Mouse (Mus musculus) liver, embryonic 11.5 days (tissue): ENCODE data around the gene Cntn6. TPM values are rescaled to one million over a fixed set of nuclear protein-coding genes. Genes with fewer than 3 reads are reported as not detected.

ENCODE experiments used
- ATAC-seq: fragments of 200-750 bp; cut with Nextera tagmentation; replicated peaks from 2 replicates; pipeline ENCODE4 v1.8.0; 2017; ENCODE audit warnings: moderate number of reproducible peaks, mild to moderate bottlenecking, moderate TSS enrichment, moderate library complexity; ENCODE audit not compliant: low FRiP score
- DNase-seq: peaks from one replicate; pipeline ENCODE4 v3.0.0-alpha.2; 2017; ENCODE audit warnings: low spot score
- H3K27ac ChIP-seq: fragments of 300-500 bp; sonication (generic); 2 replicates; pipeline ENCODE4 v1.5.1; 2014; ENCODE audit warnings: mild to moderate bottlenecking, low read depth, low read length, control low read depth
- H3K27me3 ChIP-seq: fragments of 300-500 bp; sonication (generic); replicated peaks from 2 replicates; pipeline ENCODE4 v1.6.1; 2014; ENCODE audit warnings: low read length, mixed read lengths; ENCODE audit not compliant: control insufficient read depth, insufficient read depth
- H3K36me3 ChIP-seq: fragments of 300-500 bp; sonication (generic); 2 replicates; pipeline ENCODE4 v1.6.1; 2014; ENCODE audit warnings: mild to moderate bottlenecking, low read length, moderate library complexity, mixed read lengths; ENCODE audit not compliant: control insufficient read depth, insufficient read depth
- H3K4me1 ChIP-seq: fragments of 300-500 bp; sonication (generic); replicated peaks from 2 replicates; pipeline ENCODE4 v1.6.1; 2014; ENCODE audit warnings: low read length, mixed read lengths; ENCODE audit not compliant: control insufficient read depth, insufficient read depth
- H3K4me2 ChIP-seq: fragments of 300-500 bp; sonication (generic); 2 replicates; pipeline ENCODE4 v1.6.1; 2014; ENCODE audit warnings: mild to moderate bottlenecking, control low read depth, moderate library complexity
- H3K4me3 ChIP-seq: fragments of 300-500 bp; sonication (generic); 2 replicates; pipeline ENCODE4 v1.5.1; 2014; ENCODE audit warnings: low read depth, low read length, control low read depth
- H3K9ac ChIP-seq: fragments of 300-500 bp; sonication (generic); 2 replicates; pipeline ENCODE4 v1.6.1; 2014; ENCODE audit warnings: low read depth, low read length, control low read depth
- H3K9me3 ChIP-seq: fragments of 300-500 bp; sonication (generic); 2 replicates; pipeline ENCODE4 v1.6.1; 2016; ENCODE audit warnings: low read length, inconsistent platforms, mixed read lengths; ENCODE audit not compliant: control insufficient read depth
- WGBS: fragments of 180-500 bp; shearing (Covaris S2); extraction: QIAGEN DNeasy Blood & Tissue Kit; methylation state at CpG from one replicate; pipeline ENCODE4 v1.1.7; 2014; 5-methylcytosine and 5-hydroxymethylcytosine counted together
- polyA plus RNA-seq: library from polyadenylated mRNA; unstranded; fragments of >200 nt; fragmentation: Nextera tagmentation; extraction: Ambion mirVana; gene quantifications from 2 replicates; pipeline ENCODE4 v1.2.1, GENCODE M21; 2014

Cntn6 gene
- polyA plus RNA-seq, 1 experiment from 2014 or later: 0.11 TPM

GRCm38 (mm10) chr6:104600838-104601397 is 108.3 kb downstream of the Cntn6 start:
- Histone ChIP-seq H3K27me3 (no peaks in the 10 kb centered on the region), H3K9me3 (no peaks in the 10 kb centered on the region), H3K9ac (no peak overlapping the region), H3K4me1 (no peaks in the 10 kb centered on the region), H3K36me3 (no peaks in the 10 kb centered on the region), H3K4me3 (no peak overlapping the region), H3K4me2 (no peak overlapping the region), H3K27ac (no peak overlapping the region)
- ATAC-seq: no peak
- 85% methylated on average over 2 of the region's 2 CpGs for WGBS
- no peak for DNase-seq

- Histone ChIP-seq H3K9ac (no peak overlapping the region), H3K27ac (no peak overlapping the region), H3K9me3 (no peaks in the 10 kb centered on the region), H3K27me3 (no peaks in the 10 kb centered on the region), H3K4me1 (no peaks in the 10 kb centered on the region), H3K4me2 (no peak overlapping the region), H3K4me3 (no peak overlapping the region), H3K36me3 (no peaks in the 10 kb centered on the region)
- DNase-seq: no peak
- no peak for ATAC-seq
These were observed 110.3 kb downstream of the Cntn6 start for GRCm38 (mm10) chr6:104602894-104603293.

DNA sequence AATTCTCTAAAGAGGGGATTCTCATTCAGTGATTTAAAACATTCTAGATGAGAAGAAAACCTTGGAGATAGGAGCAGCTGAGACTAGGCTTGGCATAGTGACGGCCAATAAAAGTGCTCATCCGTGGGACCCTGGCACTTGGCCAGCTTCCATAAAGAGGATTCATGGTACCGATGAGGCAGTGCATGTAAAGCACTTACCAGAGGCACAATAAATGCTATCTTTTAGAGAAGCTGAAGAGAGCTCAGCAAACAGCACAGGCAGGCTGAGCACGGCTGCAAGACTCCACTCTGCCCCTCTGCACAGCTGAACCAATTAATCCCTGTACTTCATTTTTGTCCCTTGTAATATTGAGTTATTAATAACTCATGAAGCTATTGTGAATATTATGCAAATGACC is 110.8 kb downstream of the Cntn6 start:
- no peak overlapping the region for H3K4me3 ChIP-seq
- no peak overlapping the region for H3K27ac ChIP-seq
- DNase-seq: no peak
- H3K27me3 ChIP-seq: no peaks in the 10 kb centered on the region
- no peak overlapping the region for H3K9ac ChIP-seq
- H3K4me2 ChIP-seq: no peak overlapping the region
- H3K9me3 ChIP-seq: no peaks in the 10 kb centered on the region
- no peaks in the 10 kb centered on the region for H3K4me1 ChIP-seq
- ATAC-seq: no peak
- no peaks in the 10 kb centered on the region for H3K36me3 ChIP-seq
- 77% methylated on average over 4 of the region's 4 CpGs for WGBS

GRCm38 (mm10) chr6:104605214-104605613 is 112.6 kb downstream of the Cntn6 start:
- H3K9me3 ChIP-seq: no peaks in the 10 kb centered on the region
- no peak overlapping the region for H3K27ac ChIP-seq
- H3K9ac ChIP-seq: no peak overlapping the region
- DNase-seq (no peak), ATAC-seq (no peak)
- no peak overlapping the region for H3K4me2 ChIP-seq
- 61% methylated on average over 3 of the region's 3 CpGs for WGBS
- no peak overlapping the region for H3K4me3 ChIP-seq
- no peaks in the 10 kb centered on the region for H3K27me3 ChIP-seq
- H3K4me1 ChIP-seq: no peaks in the 10 kb centered on the region
- H3K36me3 ChIP-seq: no peaks in the 10 kb centered on the region

- ATAC-seq: no peak
- Histone ChIP-seq H3K27ac (no peak overlapping the region), H3K4me2 (no peak overlapping the region), H3K9ac (no peak overlapping the region), H3K27me3 (no peaks in the 10 kb centered on the region), H3K36me3 (no peaks in the 10 kb centered on the region), H3K9me3 (no peaks in the 10 kb centered on the region), H3K4me1 (no peaks in the 10 kb centered on the region), H3K4me3 (no peak overlapping the region)
- DNase-seq: no peak
- WGBS: 77% methylated on average over 3 of the region's 3 CpGs
These were observed 160.9 kb downstream of the Cntn6 start for GRCm38 (mm10) chr6:104653518-104653917.

DNA sequence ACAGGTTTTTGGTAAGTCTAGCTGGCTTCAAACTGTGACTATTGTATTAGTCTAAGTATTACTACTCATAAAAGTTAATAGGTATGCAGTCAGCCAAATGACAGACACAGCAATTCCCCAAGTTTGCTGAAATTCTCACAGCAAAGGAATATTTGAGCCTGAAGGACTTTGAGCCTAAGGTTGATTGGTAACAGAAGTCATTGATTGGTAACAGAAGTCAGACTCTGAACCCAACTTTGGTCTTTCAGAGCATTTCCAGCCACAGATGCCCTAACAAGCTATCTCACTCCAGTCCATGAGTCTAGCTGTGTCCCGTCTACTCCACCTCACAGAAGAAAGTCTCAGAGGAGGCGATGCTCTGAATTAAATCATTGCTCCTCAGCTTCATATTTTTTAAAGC is 176.1 kb downstream of the Cntn6 start:
- no peak overlapping the region for H3K9ac ChIP-seq
- WGBS: 69% methylated on average over 2 of the region's 2 CpGs
- H3K4me1 ChIP-seq: no peaks in the 10 kb centered on the region
- H3K4me3 ChIP-seq: no peak overlapping the region
- no peaks in the 10 kb centered on the region for H3K27me3 ChIP-seq
- no peak overlapping the region for H3K4me2 ChIP-seq
- H3K36me3 ChIP-seq: no peaks in the 10 kb centered on the region
- DNase-seq: no peak
- no peak for ATAC-seq
- no peaks in the 10 kb centered on the region for H3K9me3 ChIP-seq
- no peak overlapping the region for H3K27ac ChIP-seq

DNA sequence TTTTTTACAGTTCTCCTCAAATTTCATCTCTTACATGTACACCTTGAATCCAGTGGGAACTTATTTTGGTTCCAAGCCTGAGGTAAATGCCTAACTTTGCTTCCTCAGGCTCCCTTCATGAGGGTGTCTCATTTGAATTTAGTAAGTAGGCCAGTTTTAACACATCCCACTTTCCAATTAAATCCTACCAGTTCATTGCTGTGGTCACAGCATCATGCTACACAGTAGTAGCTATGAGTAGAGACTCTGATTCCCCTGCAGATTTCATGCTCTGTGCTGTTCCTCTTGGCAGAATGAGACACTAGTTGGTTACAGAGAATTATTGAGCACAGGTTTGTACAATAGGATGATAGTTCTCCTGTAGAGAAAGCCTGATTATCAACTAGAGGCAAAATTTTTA is 181.7 kb downstream of the Cntn6 start:
- ATAC-seq: no peak
- no peak overlapping the region for H3K4me3 ChIP-seq

GRCm38 (mm10) chr6:104679809-104680495 is 187.4 kb downstream of the Cntn6 start:
- no peaks in the 10 kb centered on the region for H3K9me3 ChIP-seq
- H3K4me3 ChIP-seq: no peak overlapping the region
- no peaks in the 10 kb centered on the region for H3K4me1 ChIP-seq
- ATAC-seq (no peak), DNase-seq (no peak)
- no peaks in the 10 kb centered on the region for H3K36me3 ChIP-seq
- no peaks in the 10 kb centered on the region for H3K27me3 ChIP-seq
- no peak overlapping the region for H3K9ac ChIP-seq
- no peak overlapping the region for H3K27ac ChIP-seq
- H3K4me2 ChIP-seq: no peak overlapping the region
- WGBS: 95% methylated on average over 1 of the region's 1 CpGs

More for the DNA sequence above, 181.7 kb downstream of the Cntn6 start:
- no peak overlapping the region for H3K4me2 ChIP-seq
- DNase-seq: no peak
- H3K4me1 ChIP-seq: no peaks in the 10 kb centered on the region
- H3K36me3 ChIP-seq: no peaks in the 10 kb centered on the region
- no peak overlapping the region for H3K9ac ChIP-seq
- H3K27me3 ChIP-seq: no peaks in the 10 kb centered on the region
- no peaks in the 10 kb centered on the region for H3K9me3 ChIP-seq
- H3K27ac ChIP-seq: no peak overlapping the region

- DNase-seq: no peak
- Histone ChIP-seq H3K4me3 (no peak overlapping the region), H3K27ac (no peak overlapping the region), H3K4me1 (no peaks in the 10 kb centered on the region), H3K27me3 (no peaks in the 10 kb centered on the region), H3K36me3 (no peaks in the 10 kb centered on the region), H3K4me2 (no peak overlapping the region), H3K9me3 (no peaks in the 10 kb centered on the region), H3K9ac (no peak overlapping the region)
- no peak for ATAC-seq
- WGBS: 77% methylated on average over 3 of the region's 3 CpGs
These were observed 195.4 kb downstream of the Cntn6 start for GRCm38 (mm10) chr6:104687980-104688379.
